Mouse (Mus musculus) brain, embryonic 14.5 days (tissue): ENCODE measurements around the gene Birc6. TPM values are rescaled to one million over a fixed set of nuclear protein-coding genes. Genes with fewer than 3 reads are reported as not detected.

ENCODE experiments used
- DNase-seq: peaks from one replicate; pipeline ENCODE4 v3.0.0-alpha.2; 2011; ENCODE audit warnings: low read depth
- CTCF ChIP-seq: fragments of 200-500 bp; IDR thresholded peaks from 2 replicates; pipeline ENCODE4 v1.5.1; 2012; ENCODE audit warnings: inconsistent platforms, mild to moderate bottlenecking, moderate library complexity, borderline replicate concordance; ENCODE audit not compliant: insufficient read depth, insufficient read length; ENCODE audit errors: extremely low read depth
- POLR2A ChIP-seq: fragments of 200-500 bp; IDR thresholded peaks from 2 replicates; pipeline ENCODE4 v1.6.1; 2012; ENCODE audit warnings: mild to moderate bottlenecking, inconsistent platforms, borderline replicate concordance; ENCODE audit not compliant: poor library complexity, insufficient read depth, insufficient read length, severe bottlenecking; ENCODE audit errors: extremely low read depth
- polyA plus RNA-seq: library from polyadenylated mRNA; depleted of rRNA; stranded (reverse); fragments of >200 nt; gene quantifications from 2 replicates; pipeline ENCODE4 v1.2.3, GENCODE M21; 2012

The Birc6 gene
- polyA plus RNA-seq, 1 experiment = 123 TPM

GRCm38 (mm10) chr17:74579586-74579985 is 51.5 kb downstream of the Birc6 start:
- no peak for TF ChIP-seq POLR2A
- TF ChIP-seq CTCF = no peak
- DNase-seq = no peak

DNA sequence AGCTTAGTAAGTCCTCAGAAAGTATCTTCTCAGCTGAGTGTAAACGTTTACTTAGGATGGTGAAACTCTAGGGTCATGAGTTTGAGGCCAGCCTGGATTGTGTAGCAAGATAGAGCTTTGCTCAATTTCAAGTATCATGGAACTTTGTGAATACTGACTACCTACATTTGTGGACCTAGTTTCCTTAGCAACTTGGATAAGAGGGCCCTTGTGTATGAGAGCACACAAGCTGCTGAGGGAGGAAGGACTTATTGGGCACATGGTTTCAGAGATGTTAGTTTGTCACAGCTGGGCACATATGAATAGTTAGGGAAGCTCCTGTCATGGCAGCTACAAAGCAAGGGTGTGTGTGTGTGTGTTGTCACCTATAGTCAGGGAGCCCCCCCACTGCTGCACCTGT is 52.6 kb downstream of the Birc6 start:
- TF ChIP-seq POLR2A (no peak), CTCF (no peak)

DNA sequence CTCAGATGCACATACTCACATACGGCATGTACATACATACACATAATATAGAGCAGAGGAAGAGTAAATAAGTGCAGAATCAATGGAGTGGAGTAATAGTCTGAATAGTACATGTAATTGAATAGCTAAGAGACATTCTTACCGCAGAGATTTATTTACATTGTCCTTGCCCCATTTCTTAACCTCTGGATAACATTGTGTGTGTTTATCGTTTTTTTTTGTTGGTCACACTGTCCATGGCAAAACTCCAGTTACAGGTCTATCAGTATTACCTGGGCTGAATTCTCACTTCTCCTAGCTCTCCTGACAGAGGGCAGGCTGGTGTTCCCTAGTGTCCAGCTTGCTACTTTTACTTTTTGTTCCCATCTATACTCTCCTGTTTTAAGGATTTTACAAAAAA is 58.7 kb downstream of the Birc6 start:
- TF ChIP-seq POLR2A (no peak), CTCF (no peak)
- no peak for DNase-seq

More for the DNA sequence above, 52.6 kb downstream of the Birc6 start:
- no peak for DNase-seq

DNA sequence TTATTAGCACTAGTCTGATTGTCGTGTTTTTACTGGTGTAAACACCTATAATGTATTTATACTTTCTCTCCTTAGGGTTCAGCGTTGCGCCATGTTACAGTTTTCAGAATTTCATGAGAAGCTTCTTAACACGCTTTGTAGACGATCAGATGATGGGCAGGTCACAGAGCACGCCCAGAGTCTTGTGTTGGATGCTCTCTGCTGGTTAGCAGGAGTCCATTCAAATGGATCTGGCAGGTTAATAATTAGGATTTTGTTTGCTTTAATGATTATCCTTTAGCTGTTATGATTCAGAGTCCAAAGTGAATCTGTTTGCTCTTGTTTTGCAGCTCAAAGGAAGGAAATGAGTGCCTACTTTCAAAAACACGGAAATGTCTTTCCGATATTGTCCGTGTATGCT is 70.8 kb downstream of the Birc6 start:
- TF ChIP-seq POLR2A (no peak), CTCF (no peak)
- no peak for DNase-seq

DNA sequence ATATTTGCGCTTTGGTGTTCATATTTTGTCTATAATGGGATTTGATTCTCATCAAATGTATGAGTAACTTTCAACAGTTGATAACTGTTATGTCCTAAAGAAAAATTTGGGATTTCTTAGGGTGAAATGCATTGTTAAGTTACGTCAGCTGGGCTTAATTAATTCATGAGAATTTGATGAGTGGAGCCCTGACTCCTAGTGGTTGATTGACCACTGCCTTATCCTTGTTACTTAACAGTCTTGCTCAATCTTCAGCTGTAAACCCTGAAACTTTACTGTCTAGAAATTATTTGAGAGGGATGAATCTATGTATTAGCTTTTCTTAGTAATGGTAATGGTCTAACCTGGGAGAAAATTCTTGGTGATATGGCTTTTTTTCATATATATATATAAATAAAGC is 71.3 kb downstream of the Birc6 start:
- DNase-seq = no peak
- TF ChIP-seq POLR2A (no peak), CTCF (no peak)

DNA sequence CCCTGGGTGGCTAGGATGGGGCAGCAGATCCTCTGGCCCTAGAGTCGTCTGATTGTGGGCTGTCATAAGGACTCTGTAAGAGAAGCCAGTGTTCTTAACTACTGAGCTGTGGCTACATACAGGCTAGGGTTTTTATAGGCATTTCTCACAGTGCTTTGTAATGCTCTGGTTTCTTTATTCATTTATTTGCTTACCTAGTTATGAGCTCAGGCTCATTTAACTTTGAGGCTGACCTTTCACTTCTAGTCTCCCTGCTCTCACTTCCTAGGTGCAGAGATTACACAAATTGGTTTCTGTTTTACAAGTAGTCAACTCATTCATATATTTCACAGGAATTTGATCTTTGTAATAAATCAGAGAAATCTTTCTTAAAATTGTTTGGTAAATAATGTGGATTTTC is 73.1 kb downstream of the Birc6 start:
- DNase-seq = no peak
- TF ChIP-seq CTCF (no peak), POLR2A (no peak)

GRCm38 (mm10) chr17:74630798-74631197 is 102.7 kb downstream of the Birc6 start:
- TF ChIP-seq POLR2A (no peak), CTCF (no peak)
- no peak for DNase-seq

DNA sequence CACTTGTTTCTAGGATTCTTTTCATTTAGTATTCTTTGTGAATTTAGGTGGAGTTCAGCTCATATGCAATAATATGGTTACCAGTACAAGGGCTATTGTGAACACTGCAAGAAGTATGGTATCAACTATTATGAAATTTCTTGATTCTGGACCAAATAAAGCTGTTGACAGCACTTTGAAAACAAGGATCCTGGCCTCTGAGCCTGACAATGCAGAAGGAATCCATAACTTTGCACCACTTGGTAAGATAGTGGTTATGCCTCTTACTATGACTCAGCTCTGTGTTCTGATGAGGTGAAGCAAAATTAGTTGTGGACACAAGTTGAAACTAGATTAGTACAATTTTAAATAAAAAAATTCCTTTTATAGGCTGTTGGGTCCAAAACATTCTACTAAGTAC is 114.3 kb downstream of the Birc6 start:
- TF ChIP-seq CTCF (no peak), POLR2A (no peak)
- DNase-seq = no peak

DNA sequence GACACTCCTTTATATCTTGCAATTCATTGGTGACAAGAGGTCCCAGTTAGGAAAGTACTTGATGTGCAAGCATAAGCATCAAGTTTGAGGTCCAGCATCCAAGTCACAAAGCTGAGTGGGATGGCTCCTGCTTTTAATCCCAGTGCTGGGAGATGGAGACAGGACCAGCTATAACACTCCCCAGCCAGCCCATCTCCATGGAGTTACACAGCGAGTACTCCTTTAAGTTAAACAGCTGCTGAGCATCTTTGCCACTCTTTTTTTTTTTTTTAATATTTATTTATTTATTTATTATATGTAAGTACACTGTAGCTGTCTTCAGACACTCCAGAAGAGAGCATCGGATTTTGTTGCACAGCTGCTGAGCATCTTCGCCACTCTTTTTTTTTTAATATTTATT is 130.3 kb downstream of the Birc6 start:
- TF ChIP-seq CTCF (no peak), POLR2A (no peak)
- DNase-seq = no peak

- TF ChIP-seq POLR2A (no peak), CTCF (no peak)
- no peak for DNase-seq
Observed at GRCm38 (mm10) chr17:74668010-74668409, 139.9 kb downstream of the Birc6 start.

GRCm38 (mm10) chr17:74670031-74670430 is 141.9 kb downstream of the Birc6 start:
- no peak for TF ChIP-seq POLR2A
- TF ChIP-seq CTCF = no peak
- DNase-seq = no peak

DNA sequence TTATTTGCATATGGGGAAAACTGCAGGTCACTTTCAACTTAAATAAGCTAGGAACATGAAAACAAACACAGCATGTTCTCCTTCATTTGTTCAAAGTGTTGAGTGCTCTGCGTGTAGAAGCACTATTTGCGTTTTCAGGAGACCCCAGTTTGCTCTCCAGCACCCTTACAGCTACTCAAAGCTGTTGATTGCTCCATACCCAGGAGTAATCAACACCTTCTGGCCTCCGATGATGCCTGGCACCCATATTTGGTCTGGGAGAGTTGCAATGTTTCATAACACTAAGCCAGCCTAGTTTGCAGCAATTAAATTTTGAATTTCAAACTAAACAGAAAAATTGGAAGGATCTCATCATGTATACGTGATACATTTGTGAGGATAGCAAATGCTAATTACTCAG is 144.4 kb downstream of the Birc6 start:
- TF ChIP-seq POLR2A (no peak), CTCF (no peak)
- no peak for DNase-seq

DNA sequence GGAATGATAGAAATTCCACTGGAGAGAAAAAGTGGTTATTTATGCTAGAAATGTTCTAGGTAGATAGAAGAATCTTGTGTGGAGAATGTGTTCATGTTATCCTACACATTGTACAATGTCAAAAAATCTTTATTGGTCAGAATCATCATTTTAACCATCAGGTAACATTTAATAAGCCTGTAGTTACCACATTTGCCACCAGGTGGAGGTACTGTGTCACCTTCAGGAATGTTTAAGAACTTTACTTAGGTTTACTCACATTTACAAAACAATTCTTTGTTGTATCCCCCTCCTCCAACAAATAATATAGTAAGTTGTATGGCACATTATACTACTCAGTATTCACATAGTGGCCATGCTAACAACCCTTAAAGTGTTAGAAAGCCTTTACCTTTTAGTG is 145.2 kb downstream of the Birc6 start:
- peak; percentile 67 for DNase-seq
- TF ChIP-seq POLR2A = no peak
- TF ChIP-seq CTCF = 0 out of 2 replicates have a peak, but pooled peaks have one; percentile 2

DNA sequence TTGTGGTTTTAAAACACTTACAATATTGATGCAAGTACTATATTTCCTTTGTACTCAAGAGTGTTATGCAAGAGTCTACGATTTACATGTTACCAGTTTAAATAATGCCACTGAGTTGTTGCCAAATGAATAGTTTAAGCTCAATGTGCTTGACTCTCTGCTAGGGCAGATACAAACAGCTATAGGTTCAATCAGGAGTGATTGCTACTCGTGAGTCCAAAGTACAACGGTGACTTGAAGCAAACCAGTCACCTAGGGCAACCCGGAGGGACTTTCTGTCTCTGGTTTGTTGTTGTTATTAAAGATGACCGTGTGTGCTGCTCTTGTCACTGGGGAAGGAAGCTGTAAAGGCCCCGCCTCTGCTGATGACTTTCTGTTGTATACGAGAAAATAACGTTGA is 150.0 kb downstream of the Birc6 start:
- TF ChIP-seq CTCF (no peak), POLR2A (no peak)

DNA sequence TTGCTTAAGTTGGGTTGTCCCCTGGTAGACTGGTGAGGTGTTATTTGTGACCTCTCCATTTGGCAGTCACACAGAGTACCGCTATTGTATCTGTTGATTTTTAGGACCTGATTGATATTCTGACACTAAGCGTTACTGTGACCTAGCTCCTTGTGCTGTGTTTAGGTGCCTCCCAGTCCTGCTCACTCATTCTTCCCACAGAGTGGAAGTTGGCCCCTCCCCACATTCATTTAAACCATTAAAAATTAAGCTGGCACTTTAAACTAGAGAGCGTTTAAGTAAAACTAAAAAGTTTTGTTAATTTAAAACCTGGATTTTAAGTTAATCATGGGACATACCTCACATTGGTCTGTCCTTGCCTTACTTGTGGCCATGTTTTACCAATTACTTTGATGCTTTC is 156.8 kb downstream of the Birc6 start:
- TF ChIP-seq CTCF (no peak), POLR2A (no peak)
- DNase-seq = no peak

More for the DNA sequence above, 150.0 kb downstream of the Birc6 start:
- no peak for DNase-seq
